Mouse (Mus musculus) mature B cell (primary cell): ENCODE measurements around the gene Med15.
"Not testable (repeated sequence)": the region's sequence is repeated elsewhere in the genome, so short reads cannot be mapped to it uniquely, and the experiment has no call there.

Experiments used
- in situ Hi-C: fragments of 300-500 bp; cut with MboI; formaldehyde crosslinking; loops from 2 replicates; pipeline ENCODE4 v1.14.3; 2019

The Med15 gene

GRCm38 (mm10) chr16:17617922-17618565, 114.6 kb downstream of the Med15 start:
- in situ Hi-C loops = no loop called here

- in situ Hi-C loops = no loop called here
These were observed 116.5 kb downstream of the Med15 start for GRCm38 (mm10) chr16:17616212-17616611.

GRCm38 (mm10) chr16:17614740-17615139, 118.0 kb downstream of the Med15 start:
- in situ Hi-C loops = not testable (repeated sequence)

GRCm38 (mm10) chr16:17611383-17611782, 121.3 kb downstream of the Med15 start:
- in situ Hi-C loops = no loop called here

GRCm38 (mm10) chr16:17605684-17606083, 127.0 kb downstream of the Med15 start:
- in situ Hi-C loops = no loop called here

- in situ Hi-C loops = no loop called here
These were observed 127.8 kb downstream of the Med15 start for GRCm38 (mm10) chr16:17604941-17605340.
